Mouse (Mus musculus) embryonic facial prominence, embryonic 13.5 days (tissue): ENCODE results near the gene Lrfn5. TPM values are rescaled to one million over a fixed set of nuclear protein-coding genes. Genes with fewer than 3 reads are reported as not detected.

Experiments
- ATAC-seq: fragments of 200-750 bp; cut with Nextera tagmentation; 2 replicates; pipeline ENCODE4 v1.8.0; 2017; ENCODE audit warnings: low read depth; ENCODE audit not compliant: insufficient number of reproducible peaks, insufficient read depth, low FRiP score, low TSS enrichment
- H3K27ac ChIP-seq: fragments of 300-500 bp; sonication (generic); 2 replicates; pipeline ENCODE4 v1.5.1; 2015; ENCODE audit warnings: moderate library complexity, mild to moderate bottlenecking, inconsistent platforms
- H3K27me3 ChIP-seq: fragments of 300-500 bp; sonication (generic); 2 replicates; pipeline ENCODE4 v1.6.1; 2015; ENCODE audit warnings: mild to moderate bottlenecking, inconsistent platforms
- H3K36me3 ChIP-seq: fragments of 300-500 bp; sonication (generic); 2 replicates; pipeline ENCODE4 v1.6.1; 2015; ENCODE audit warnings: mild to moderate bottlenecking, inconsistent platforms
- H3K4me1 ChIP-seq: fragments of 300-500 bp; sonication (generic); 2 replicates; pipeline ENCODE4 v1.6.1; 2015; ENCODE audit warnings: inconsistent platforms
- H3K4me2 ChIP-seq: fragments of 300-500 bp; sonication (generic); 2 replicates; pipeline ENCODE4 v1.6.1; 2015; ENCODE audit warnings: moderate library complexity, mild to moderate bottlenecking, inconsistent platforms
- H3K4me3 ChIP-seq: fragments of 300-500 bp; sonication (generic); 2 replicates; pipeline ENCODE4 v1.5.1; 2015; ENCODE audit warnings: mild to moderate bottlenecking, inconsistent platforms
- H3K9ac ChIP-seq: fragments of 300-500 bp; sonication (generic); 2 replicates; pipeline ENCODE4 v1.6.1; 2015; ENCODE audit warnings: mild to moderate bottlenecking, inconsistent platforms
- H3K9me3 ChIP-seq: fragments of 300-500 bp; sonication (generic); 2 replicates; pipeline ENCODE4 v1.6.1; 2016; ENCODE audit warnings: inconsistent platforms
- whole genome bisulfite sequencing: fragments of 180-500 bp; shearing (Covaris S2); methylation state at CpG from one replicate; pipeline ENCODE4 v1.1.7; 2015; ENCODE audit warnings: mixed read lengths; 5-methylcytosine and 5-hydroxymethylcytosine counted together
- polyA plus RNA-seq: library from polyadenylated mRNA; unstranded; fragments of >200 nt; fragmentation: Nextera tagmentation; extraction: Ambion mirVana; gene quantifications from 2 replicates; pipeline ENCODE4 v1.2.1, GENCODE M21; 2015

The Lrfn5 gene
- polyA plus RNA-seq, 1 experiment from 2014 or later = 5.8 TPM

DNA sequence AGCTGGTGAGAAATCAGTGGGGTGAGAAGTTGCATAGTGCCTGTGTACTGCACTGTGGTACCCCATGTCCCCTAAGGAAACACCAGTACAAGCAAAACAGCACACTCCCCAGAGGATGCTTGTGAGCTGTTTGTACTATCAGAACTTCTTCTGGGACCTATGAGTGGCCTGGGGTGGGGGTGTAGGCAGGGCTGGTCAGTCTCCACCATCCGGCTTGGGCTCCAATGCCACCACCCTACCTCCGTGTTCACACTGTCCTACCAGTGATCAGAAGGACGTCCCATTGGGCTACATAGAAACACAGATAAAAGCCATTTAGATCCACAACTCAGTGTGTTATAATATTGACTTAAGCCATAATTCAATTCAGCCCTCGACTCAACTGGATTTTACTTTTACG lies 131.4 kb downstream of the Lrfn5 start:
- no peak overlapping the region for H3K4me2 ChIP-seq
- H3K27ac ChIP-seq = no peak overlapping the region
- no peaks in the 10 kb centered on the region for H3K4me1 ChIP-seq
- no peak overlapping the region for H3K4me3 ChIP-seq
- WGBS = 80% methylated on average over 5 of the region's 5 CpGs
- ATAC-seq = no peak
- H3K9ac ChIP-seq = no peak overlapping the region
- H3K27me3 ChIP-seq = no peaks in the 10 kb centered on the region
- H3K36me3 ChIP-seq = no peaks in the 10 kb centered on the region
- no peaks in the 10 kb centered on the region for H3K9me3 ChIP-seq

- no peak overlapping the region for H3K9ac ChIP-seq
- H3K27me3 ChIP-seq = no peaks in the 10 kb centered on the region
- H3K4me2 ChIP-seq = no peak overlapping the region
- no peak overlapping the region for H3K4me3 ChIP-seq
- no peaks in the 10 kb centered on the region for H3K4me1 ChIP-seq
- H3K36me3 ChIP-seq = no peaks in the 10 kb centered on the region
- no peak overlapping the region for H3K27ac ChIP-seq
- H3K9me3 ChIP-seq = no peaks in the 10 kb centered on the region
- ATAC-seq = no peak
Measured at GRCm38 (mm10) chr12:61723158-61723557, 200.2 kb downstream of the Lrfn5 start.

GRCm38 (mm10) chr12:61807073-61807605 lies 284.2 kb downstream of the Lrfn5 start:
- Histone ChIP-seq H3K4me3 (no peak overlapping the region), H3K4me1 (no peaks in the 10 kb centered on the region), H3K9ac (no peak overlapping the region), H3K27ac (no peak overlapping the region), H3K36me3 (no peaks in the 10 kb centered on the region), H3K27me3 (no peaks in the 10 kb centered on the region), H3K9me3 (no peaks in the 10 kb centered on the region), H3K4me2 (no peak overlapping the region)
- 78% methylated on average over 4 of the region's 4 CpGs for WGBS
- ATAC-seq = no peak

GRCm38 (mm10) chr12:61823601-61824000 lies 300.7 kb downstream of the Lrfn5 start:
- H3K27ac ChIP-seq = no peak overlapping the region
- no peak for ATAC-seq
- H3K27me3 ChIP-seq = no peaks in the 10 kb centered on the region
- no peaks in the 10 kb centered on the region for H3K36me3 ChIP-seq
- H3K4me2 ChIP-seq = no peak overlapping the region
- H3K9ac ChIP-seq = no peak overlapping the region
- no peak overlapping the region for H3K4me3 ChIP-seq
- no peaks in the 10 kb centered on the region for H3K4me1 ChIP-seq
- WGBS = 90% methylated on average over 5 of the region's 5 CpGs
- H3K9me3 ChIP-seq = no peaks in the 10 kb centered on the region

DNA sequence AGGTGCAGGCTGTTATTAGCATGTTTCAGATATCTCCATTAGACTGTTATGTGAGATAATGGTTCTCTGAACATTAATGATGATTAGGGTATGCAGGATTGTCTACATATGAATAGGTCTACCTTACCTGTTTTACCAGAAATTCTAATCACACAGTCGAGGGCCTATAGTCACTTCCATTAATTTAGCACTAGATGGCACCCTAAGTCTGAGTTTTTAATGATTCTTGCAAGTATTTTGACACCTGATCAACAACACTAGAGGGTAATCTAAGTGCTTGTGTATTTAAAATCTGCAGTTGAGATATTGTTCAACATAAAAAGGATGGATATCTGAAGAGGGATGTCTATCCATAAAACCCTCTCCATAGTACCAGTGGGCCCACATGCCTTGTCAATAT lies 303.4 kb downstream of the Lrfn5 start:
- no peak for ATAC-seq
- Histone ChIP-seq H3K36me3 (no peaks in the 10 kb centered on the region), H3K4me3 (no peak overlapping the region), H3K9ac (no peak overlapping the region), H3K9me3 (no peaks in the 10 kb centered on the region), H3K4me1 (no peaks in the 10 kb centered on the region), H3K27ac (no peak overlapping the region), H3K4me2 (no peak overlapping the region), H3K27me3 (no peaks in the 10 kb centered on the region)
- 17% methylated on average over 1 of the region's 1 CpGs for WGBS

DNA sequence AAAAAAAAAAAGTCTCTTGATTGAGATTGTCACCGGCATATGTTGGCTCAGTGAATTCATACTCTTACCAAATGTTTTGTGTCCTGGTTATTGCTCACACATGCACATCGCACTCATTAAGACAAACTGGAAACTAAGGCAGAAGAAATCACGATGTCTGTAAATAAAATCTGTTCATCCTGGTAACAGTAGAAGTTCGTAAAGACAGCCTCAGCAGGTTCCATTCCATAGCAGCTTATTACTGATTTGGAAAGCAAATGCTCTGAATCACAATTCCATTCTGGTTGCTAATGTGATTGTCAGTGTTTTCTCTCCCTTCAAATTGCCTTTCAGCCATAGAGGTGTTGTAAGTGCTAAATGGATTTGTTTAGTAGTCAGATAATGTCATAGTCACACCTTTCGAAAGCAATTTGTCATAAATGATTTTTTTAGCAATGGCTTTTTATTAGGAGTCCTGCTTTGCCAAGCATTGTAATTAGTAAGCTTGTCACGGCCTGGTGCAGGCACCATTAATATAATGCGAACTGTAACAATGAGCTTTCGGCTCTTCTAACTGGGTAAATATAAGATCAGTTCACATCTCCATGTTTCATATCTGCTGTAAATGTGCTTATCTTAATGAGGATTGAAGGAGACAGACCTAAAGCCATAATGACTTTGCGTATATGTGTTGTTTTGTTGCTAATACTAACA lies 319.8 kb downstream of the Lrfn5 start:
- H3K27ac ChIP-seq = no peak overlapping the region
- WGBS = 90% methylated on average over 9 of the region's 9 CpGs
- H3K9me3 ChIP-seq = no peaks in the 10 kb centered on the region
- no peak overlapping the region for H3K4me2 ChIP-seq
- H3K4me3 ChIP-seq = no peak overlapping the region
- no peak overlapping the region for H3K9ac ChIP-seq
- no peaks in the 10 kb centered on the region for H3K36me3 ChIP-seq
- no peaks in the 10 kb centered on the region for H3K4me1 ChIP-seq
- ATAC-seq = no peak
- no peaks in the 10 kb centered on the region for H3K27me3 ChIP-seq

DNA sequence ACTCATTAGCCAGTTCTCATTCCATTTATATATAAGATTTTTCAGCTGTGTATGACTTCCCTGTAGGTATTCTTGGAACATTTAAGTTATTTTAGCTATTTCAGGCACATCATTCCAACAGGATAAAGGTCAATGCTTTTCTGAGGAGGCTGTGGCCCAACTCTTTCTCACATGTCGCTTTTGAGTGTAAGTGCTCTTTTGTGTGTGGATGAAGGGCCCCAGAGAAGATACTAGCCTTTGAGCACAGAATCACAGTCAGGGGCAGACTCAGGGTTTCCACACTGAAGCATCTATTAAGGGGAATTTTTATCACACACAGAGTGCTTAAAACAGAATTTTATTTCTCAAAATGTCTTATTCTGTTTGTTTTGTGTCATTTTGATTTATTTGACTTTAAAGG lies 331.2 kb downstream of the Lrfn5 start:
- ATAC-seq = no peak
- 54% methylated on average over 1 of the region's 1 CpGs for WGBS
- H3K4me2 ChIP-seq = no peak overlapping the region
- no peak overlapping the region for H3K9ac ChIP-seq
- no peaks in the 10 kb centered on the region for H3K4me1 ChIP-seq
- H3K27ac ChIP-seq = no peak overlapping the region
- no peaks in the 10 kb centered on the region for H3K9me3 ChIP-seq
- H3K4me3 ChIP-seq = no peak overlapping the region
- no peaks in the 10 kb centered on the region for H3K36me3 ChIP-seq
- H3K27me3 ChIP-seq = no peaks in the 10 kb centered on the region
